Mouse (Mus musculus) cerebellum, adult 11-12 months (tissue): ENCODE data around the gene Msl3l2.

Experiments
- DNase-seq: peaks from one replicate; pipeline ENCODE4 v3.0.0; 2022

Gene Msl3l2

GRCm38 (mm10) chr10:56106333-56106995 is at the start of gene Msl3l2:
Gene Msl3l2 (plus strand): TSS chr10:56106917.
- peak; percentile 81 for DNase-seq

- no peak for DNase-seq
Measured at GRCm38 (mm10) chr10:56058979-56059422, 47.7 kb upstream of the Msl3l2 start.

GRCm38 (mm10) chr10:56061238-56061830 is 45.4 kb upstream of the Msl3l2 start:
- DNase-seq, result no peak

- no peak for DNase-seq
Measured at GRCm38 (mm10) chr10:56062746-56063145, 44.0 kb upstream of the Msl3l2 start.

GRCm38 (mm10) chr10:56089714-56090113 is 17.0 kb upstream of the Msl3l2 start:
- DNase-seq, result no peak

- no peak for DNase-seq
Measured at GRCm38 (mm10) chr10:56094586-56094985, 12.1 kb upstream of the Msl3l2 start.

- no peak for DNase-seq
Measured at GRCm38 (mm10) chr10:56096757-56097156, 10.0 kb upstream of the Msl3l2 start.

- no peak for DNase-seq
Measured at GRCm38 (mm10) chr10:56099126-56099525, 7.6 kb upstream of the Msl3l2 start.

GRCm38 (mm10) chr10:56099641-56100310 is 6.9 kb upstream of the Msl3l2 start:
- no peak for DNase-seq

GRCm38 (mm10) chr10:56106996-56107334 is 248 bp downstream of the Msl3l2 start:
- DNase-seq, result no peak

- DNase-seq, result peak; percentile 79
Measured at GRCm38 (mm10) chr10:56114951-56115635, 8.4 kb downstream of the Msl3l2 start.

GRCm38 (mm10) chr10:56115636-56116180 is 9.0 kb downstream of the Msl3l2 start:
- no peak for DNase-seq

- no peak for DNase-seq
Measured at GRCm38 (mm10) chr10:56126972-56127371, 20.3 kb downstream of the Msl3l2 start.

GRCm38 (mm10) chr10:56129642-56130041 is 22.9 kb downstream of the Msl3l2 start:
- DNase-seq, result no peak

GRCm38 (mm10) chr10:56137191-56137590 is 30.5 kb downstream of the Msl3l2 start:
- DNase-seq, result peak; percentile 10

- DNase-seq, result no peak
Measured at GRCm38 (mm10) chr10:56148920-56149319, 42.2 kb downstream of the Msl3l2 start.

GRCm38 (mm10) chr10:56156956-56157355 is 50.2 kb downstream of the Msl3l2 start:
- DNase-seq, result no peak

- DNase-seq, result no peak
Measured at GRCm38 (mm10) chr10:56158207-56158606, 51.5 kb downstream of the Msl3l2 start.

GRCm38 (mm10) chr10:56158748-56159147 is 52.0 kb downstream of the Msl3l2 start:
- no peak for DNase-seq

GRCm38 (mm10) chr10:56164411-56164810 is 57.7 kb downstream of the Msl3l2 start:
- peak; percentile 15 for DNase-seq

GRCm38 (mm10) chr10:56165758-56166157 is 59.0 kb downstream of the Msl3l2 start:
- no peak for DNase-seq
